Mouse (Mus musculus): ENCODE data around the gene Bcl2. TPM values are rescaled to one million over a fixed set of nuclear protein-coding genes. Genes with fewer than 3 reads are reported as not detected.

Bcl2 gene
- total and polyA plus RNA-seq, 2 experiments from 2014 or later = 3.3 to 3.6 TPM

- TF ChIP-seq CTCF (IDR thresholded peaks at IDR 0.05; ENCODE audit: low read depth) (0 out of 2 replicates have a peak, but pooled peaks have one; percentile 16), EP300 (IDR thresholded peaks at IDR 0.05; ENCODE audit: low read depth) (no peak)
- Histone ChIP-seq H3K36me3 (replicated peaks; ENCODE audit: control insufficient read depth, insufficient read depth, low read length) (no peaks in the 10 kb centered on the region), H3K9ac (replicated peaks; ENCODE audit: low read depth, low read length) (no peak overlapping the region), H3K9me3 (replicated peaks; ENCODE audit: control insufficient read depth, low read length) (no peaks in the 10 kb centered on the region), H3K27me3 (ENCODE audit: control insufficient read depth, insufficient read depth, low read length) (no peaks in the 10 kb centered on the region), H3K4me3 (ENCODE audit: low read depth, low read length) (no peak overlapping the region), H3K27ac (ENCODE audit: low read depth) (no peak overlapping the region), H3K4me1 (ENCODE audit: control insufficient read depth, insufficient read depth) (peaks cover 41% of the 10 kb centered on the region), H3K4me2 (ENCODE audit: low read depth, low read length) (no peak overlapping the region)
- DNase-seq (ENCODE audit: low spot score) (no peak), ATAC-seq (ENCODE audit: insufficient read depth, low read depth) (no peak)
- 67% methylated on average over 3 of the region's 3 CpGs for WGBS
These were observed 163.5 kb downstream of the Bcl2 start for GRCm38 (mm10) chr1:106550580-106550979.

DNA sequence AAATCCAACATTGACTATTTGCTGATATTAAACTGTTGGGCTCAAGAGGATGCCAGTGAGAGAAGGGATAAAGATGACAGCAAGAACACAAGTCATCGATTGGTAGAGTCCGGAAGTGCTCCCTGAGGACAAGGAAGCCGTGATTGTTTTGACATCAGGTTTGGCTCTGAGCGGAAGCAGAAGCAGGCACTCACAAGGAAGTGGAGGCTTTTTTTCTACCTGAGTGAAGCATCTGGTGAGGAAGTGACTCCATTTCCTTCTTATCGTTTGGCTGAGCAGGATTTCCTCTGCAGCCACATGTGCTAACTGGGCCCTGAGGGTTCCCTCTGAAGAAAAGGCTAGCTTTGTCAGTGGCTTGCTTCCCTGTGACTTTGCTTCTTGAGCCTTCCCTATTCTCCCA is 165.0 kb downstream of the Bcl2 start:
- Histone ChIP-seq H3K4me1 (ENCODE audit: control insufficient read depth, insufficient read depth) (peaks cover 26% of the 10 kb centered on the region), H3K4me2 (ENCODE audit: low read depth, low read length) (no peak overlapping the region), H3K9me3 (replicated peaks; ENCODE audit: control insufficient read depth, low read length) (no peaks in the 10 kb centered on the region), H3K4me3 (ENCODE audit: low read depth, low read length) (no peak overlapping the region), H3K27me3 (ENCODE audit: control insufficient read depth, insufficient read depth, low read length) (no peaks in the 10 kb centered on the region), H3K9ac (replicated peaks; ENCODE audit: low read depth, low read length) (no peak overlapping the region), H3K36me3 (replicated peaks; ENCODE audit: control insufficient read depth, insufficient read depth, low read length) (no peaks in the 10 kb centered on the region), H3K27ac (ENCODE audit: low read depth) (peak overlapping the region; percentile 70)
- TF ChIP-seq EP300 (IDR thresholded peaks at IDR 0.05; ENCODE audit: low read depth) (peak; percentile 68; the same call in 1 of the 2 replicates), CTCF (IDR thresholded peaks at IDR 0.05; ENCODE audit: low read depth) (no peak)
- ATAC-seq (ENCODE audit: insufficient read depth, low read depth) = no peak; the same call in 1 of the 2 replicates
- no peak for DNase-seq (ENCODE audit: low spot score)
- WGBS = 55% methylated on average over 5 of the region's 5 CpGs

DNA sequence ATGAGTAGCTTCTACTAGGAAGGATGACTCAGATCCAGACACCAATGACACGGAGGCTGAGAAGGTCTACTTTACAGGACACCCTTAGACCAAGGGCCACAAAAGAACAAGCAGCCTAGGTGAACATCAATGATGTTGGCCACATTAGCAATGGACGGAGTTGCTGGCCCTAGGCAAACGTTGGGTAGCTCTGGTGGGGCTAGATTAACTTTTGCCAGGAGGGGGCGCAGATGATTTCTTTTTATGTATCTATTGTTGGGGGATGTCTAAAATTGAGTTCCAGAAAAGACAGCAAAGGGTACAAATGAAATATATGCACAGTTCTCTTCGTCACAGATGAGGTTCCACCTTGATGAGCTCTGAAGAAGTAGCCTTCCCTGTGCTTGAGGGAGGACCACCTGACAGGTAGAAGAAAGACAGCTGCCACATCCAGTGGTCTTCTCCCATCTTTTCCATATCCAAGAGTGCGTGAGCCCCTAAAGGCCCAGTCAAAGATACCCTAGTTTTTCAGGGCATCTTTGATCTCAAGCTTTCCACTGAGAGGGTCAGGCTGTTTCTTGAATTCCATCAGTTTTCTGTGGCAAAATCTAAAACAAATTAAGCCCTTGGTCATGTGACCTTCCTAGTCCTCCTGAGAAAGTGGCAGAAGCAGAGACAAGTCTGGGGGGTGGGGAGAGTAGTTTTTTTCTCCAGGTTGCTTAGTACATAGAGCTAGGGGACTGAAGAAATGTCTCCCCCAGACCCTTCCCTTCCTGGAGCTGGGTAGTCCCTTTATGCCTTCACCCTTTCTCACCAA is 169.1 kb downstream of the Bcl2 start:
- no peak for ATAC-seq (ENCODE audit: insufficient read depth, low read depth)
- 0 out of 2 replicates have a peak, but pooled peaks cover 7% of the 10 kb centered on the region for H3K4me1 ChIP-seq (ENCODE audit: control insufficient read depth, insufficient read depth)
- 55% methylated on average over 6 of the region's 6 CpGs for WGBS

DNA sequence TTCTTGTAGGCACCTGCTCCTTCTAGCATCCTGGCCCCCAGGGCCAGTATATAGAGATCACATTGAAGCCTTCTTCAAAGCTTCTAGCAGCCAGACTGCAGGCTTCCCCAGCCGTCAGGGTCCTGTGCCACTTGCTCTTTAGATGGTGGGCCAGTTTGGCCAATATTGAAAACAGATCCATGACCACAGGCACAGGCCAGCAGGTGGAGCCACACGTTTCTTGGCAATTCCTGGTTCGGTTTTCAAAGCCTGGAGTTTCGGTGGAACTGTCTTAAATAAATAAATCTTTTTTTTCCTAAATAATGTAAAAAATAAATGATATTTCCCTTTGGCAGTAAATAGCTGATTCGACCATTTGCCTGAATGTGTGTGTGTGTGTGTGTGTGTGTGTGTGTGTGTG is 171.3 kb downstream of the Bcl2 start:
- H3K9me3 ChIP-seq (replicated peaks; ENCODE audit: control insufficient read depth, low read length) = no peaks in the 10 kb centered on the region
- peaks cover 3% of the 10 kb centered on the region; the same call in 1 of the 2 replicates for H3K4me1 ChIP-seq (ENCODE audit: control insufficient read depth, insufficient read depth)
- DNase-seq (ENCODE audit: low spot score) (no peak), ATAC-seq (ENCODE audit: insufficient read depth, low read depth) (no peak)
- H3K27me3 ChIP-seq (ENCODE audit: control insufficient read depth, insufficient read depth, low read length) = no peaks in the 10 kb centered on the region
- H3K36me3 ChIP-seq (replicated peaks; ENCODE audit: control insufficient read depth, insufficient read depth, low read length) = 0 out of 2 replicates have a peak, but pooled peaks cover 5% of the 10 kb centered on the region
- 50% methylated on average over 5 of the region's 5 CpGs for WGBS
- H3K9ac ChIP-seq (replicated peaks; ENCODE audit: low read depth, low read length) = no peak overlapping the region
- no peak overlapping the region for H3K27ac ChIP-seq (ENCODE audit: low read depth)
- TF ChIP-seq CTCF (IDR thresholded peaks at IDR 0.05; ENCODE audit: low read depth) (peak; percentile 60), EP300 (IDR thresholded peaks at IDR 0.05; ENCODE audit: low read depth) (no peak)
- H3K4me3 ChIP-seq (ENCODE audit: low read depth, low read length) = no peak overlapping the region
- H3K4me2 ChIP-seq (ENCODE audit: low read depth, low read length) = no peak overlapping the region

More for the DNA sequence above, 169.1 kb downstream of the Bcl2 start:
- H3K9me3 ChIP-seq (replicated peaks; ENCODE audit: control insufficient read depth, low read length) = no peaks in the 10 kb centered on the region
- H3K27ac ChIP-seq (ENCODE audit: low read depth) = no peak overlapping the region
- H3K36me3 ChIP-seq (replicated peaks; ENCODE audit: control insufficient read depth, insufficient read depth, low read length) = 0 out of 2 replicates have a peak, but pooled peaks cover 5% of the 10 kb centered on the region
- TF ChIP-seq CTCF (IDR thresholded peaks at IDR 0.05; ENCODE audit: low read depth) (peak; percentile 61), EP300 (IDR thresholded peaks at IDR 0.05; ENCODE audit: low read depth) (no peak)
- H3K9ac ChIP-seq (replicated peaks; ENCODE audit: low read depth, low read length) = no peak overlapping the region
- no peaks in the 10 kb centered on the region for H3K27me3 ChIP-seq (ENCODE audit: control insufficient read depth, insufficient read depth, low read length)
- no peak for DNase-seq (ENCODE audit: low spot score)
- H3K4me3 ChIP-seq (ENCODE audit: low read depth, low read length) = no peak overlapping the region
- no peak overlapping the region for H3K4me2 ChIP-seq (ENCODE audit: low read depth, low read length)

DNA sequence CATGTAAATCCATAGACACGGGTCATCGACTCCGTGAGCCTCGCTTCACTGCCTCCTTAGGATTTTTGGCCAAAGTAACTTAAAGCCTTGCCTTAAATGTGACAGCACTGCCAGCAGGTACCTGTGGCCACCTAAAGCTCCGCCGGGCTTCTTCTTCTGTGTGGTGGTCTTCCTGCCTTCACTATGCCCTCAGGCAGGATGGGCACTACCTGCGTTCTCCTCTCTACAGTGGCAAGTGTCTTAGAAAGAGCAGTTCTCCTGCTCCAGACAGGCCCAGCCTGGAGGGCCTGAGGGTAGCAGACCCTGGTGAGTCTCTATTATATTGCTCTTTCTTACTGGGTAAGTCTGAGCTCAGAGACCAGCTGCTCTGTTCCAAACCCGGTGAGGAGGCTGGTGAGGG is 172.2 kb downstream of the Bcl2 start:
- no peak overlapping the region for H3K4me2 ChIP-seq (ENCODE audit: low read depth, low read length)
- DNase-seq (ENCODE audit: low spot score) = no peak
- H3K27me3 ChIP-seq (ENCODE audit: control insufficient read depth, insufficient read depth, low read length) = no peaks in the 10 kb centered on the region
- 0 out of 2 replicates have a peak, but pooled peaks cover 5% of the 10 kb centered on the region for H3K36me3 ChIP-seq (replicated peaks; ENCODE audit: control insufficient read depth, insufficient read depth, low read length)
- no peak overlapping the region for H3K9ac ChIP-seq (replicated peaks; ENCODE audit: low read depth, low read length)
- ATAC-seq (ENCODE audit: insufficient read depth, low read depth) = no peak
- H3K9me3 ChIP-seq (replicated peaks; ENCODE audit: control insufficient read depth, low read length) = no peaks in the 10 kb centered on the region
- H3K4me3 ChIP-seq (ENCODE audit: low read depth, low read length) = no peak overlapping the region
- no peak overlapping the region for H3K27ac ChIP-seq (ENCODE audit: low read depth)
- no peak for TF ChIP-seq EP300 (IDR thresholded peaks at IDR 0.05; ENCODE audit: low read depth)
- WGBS = 87% methylated on average over 8 of the region's 8 CpGs
- peaks cover 3% of the 10 kb centered on the region; the same call in 1 of the 2 replicates for H3K4me1 ChIP-seq (ENCODE audit: control insufficient read depth, insufficient read depth)

Data from heart, postnatal 0 days (tissue).